ENCODE assay signal across 9 mouse cellular contexts in the genomic region with DNA sequence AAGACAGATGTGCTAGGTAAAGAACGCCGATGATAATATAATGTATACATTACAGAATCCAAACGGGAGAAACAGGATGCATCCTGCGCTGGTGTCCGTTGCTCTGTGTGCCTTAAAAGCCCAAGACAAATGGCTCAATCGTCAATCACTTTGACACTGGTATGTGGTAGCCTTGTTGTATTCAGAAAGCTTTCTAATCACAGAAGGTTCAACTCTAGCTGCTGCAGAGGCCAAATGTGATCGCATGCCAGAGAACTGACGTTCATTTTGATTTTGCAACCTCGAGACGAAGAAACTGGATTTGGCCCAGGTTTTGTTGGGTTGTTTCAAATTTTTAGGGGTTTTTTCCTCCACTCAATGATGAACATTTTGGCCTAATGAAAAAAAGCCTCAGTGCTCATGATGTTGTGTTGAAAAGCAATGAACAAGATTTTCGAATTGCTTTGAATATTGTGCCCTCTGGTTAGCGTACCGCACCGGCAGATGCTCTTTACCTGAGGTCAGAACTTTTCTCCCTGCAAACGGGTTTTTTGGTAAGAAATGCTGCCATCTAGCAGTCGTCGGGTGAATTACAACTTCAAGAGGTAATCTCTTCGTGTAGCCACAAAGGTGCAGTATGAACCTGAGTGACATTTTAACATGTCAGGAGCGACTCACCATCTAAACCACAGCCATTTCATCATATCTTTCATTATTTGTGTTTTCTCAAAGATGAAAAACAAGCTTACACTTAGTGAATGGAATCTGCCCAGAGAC. TPM values are rescaled to one million over a fixed set of nuclear protein-coding genes. Genes with fewer than 3 reads are reported as not detected.
DNase-seq lines count a peak whose midpoint lies in the region; ATAC-seq and TF ChIP-seq lines count a peak whose summit lies in the region.
"Had no signal": no experiment of that assay in that cellular context is flagged by ENCODE, and none has a peak within 500 bp of the region (broad histone marks: within the 10 kb centered on the region; RNA-seq: fewer than 3 reads in every experiment).

No protein-coding gene starts in this region.

- no peaks in the 10 kb centered on the region for H3K27me3 ChIP-seq in G1E (ENCODE audit: insufficient read depth, low read length)
- H3K27me3 ChIP-seq in neural tube, embryonic 14.5 days (ENCODE audit: control insufficient read depth, insufficient read depth, low read length): no peaks in the 10 kb centered on the region
- H3K27me3 ChIP-seq: liver, embryonic 13.5 days had no signal

- no peak for ATAC-seq in G1E (ENCODE audit: extremely low read depth, insufficient number of reproducible peaks, low FRiP score, poor library complexity, severe bottlenecking)
- ATAC-seq in neural tube, embryonic 14.5 days (ENCODE audit: low read depth): peak; percentile 61; the same call in 1 of the 2 replicates

- no peaks in the 10 kb centered on the region for H3K4me1 ChIP-seq in G1E (ENCODE audit: insufficient read depth, low read depth, low read length)
- H3K4me1 ChIP-seq in neural tube, embryonic 14.5 days (ENCODE audit: control insufficient read depth, insufficient read depth, low read length): no peaks in the 10 kb centered on the region
- H3K4me1 ChIP-seq: liver, embryonic 13.5 days had no signal

- H3K4me2 ChIP-seq in neural tube, embryonic 14.5 days (ENCODE audit: low read depth, low read length): no peak overlapping the region
- H3K4me2 ChIP-seq: liver, embryonic 13.5 days had no signal

- no peak overlapping the region for H3K27ac ChIP-seq in neural tube, embryonic 14.5 days (ENCODE audit: low read depth, low read length)
- H3K27ac ChIP-seq: liver, embryonic 13.5 days had no signal

- H3K9me3 ChIP-seq in G1E (replicated peaks): no peaks in the 10 kb centered on the region
- no peaks in the 10 kb centered on the region for H3K9me3 ChIP-seq in neural tube, embryonic 14.5 days (ENCODE audit: control insufficient read depth, low read length)
- H3K9me3 ChIP-seq: liver, embryonic 13.5 days had no signal

- peak; percentile 37 for TF ChIP-seq CTCF in G1E (IDR thresholded peaks at IDR 0.05; ENCODE audit: low read depth, low read length)

- H3K36me3 ChIP-seq in G1E (replicated peaks): no peaks in the 10 kb centered on the region
- H3K36me3 ChIP-seq in neural tube, embryonic 14.5 days (ENCODE audit: control insufficient read depth, insufficient read depth, low read length): no peaks in the 10 kb centered on the region
- H3K36me3 ChIP-seq: liver, embryonic 13.5 days had no signal

- H3K9ac ChIP-seq in neural tube, embryonic 14.5 days (replicated peaks; ENCODE audit: low read depth, low read length): no peak overlapping the region
- H3K9ac ChIP-seq: liver, embryonic 13.5 days had no signal

- peak; percentile 29 to 81 for DNase-seq in heart, adult 18-20 months
- DNase-seq in heart, postnatal 25 days (ENCODE audit: low spot score): no peak
- DNase-seq in G1E (ENCODE audit: low spot score): peak; percentile 8
- DNase-seq in cerebellum, adult 9-11 months: peak; percentile 6
- peak; percentile 52 to 61 for DNase-seq in heart, postnatal 36 days
- DNase-seq in layer of hippocampus, postnatal 14 days (ENCODE audit: low spot score in 2 of 2): peak; percentile 40 to 46
- peak; percentile 49 for DNase-seq in thymus, postnatal 25 days
- DNase-seq: liver, embryonic 13.5 days had no signal

- H3K4me3 ChIP-seq in G1E (ENCODE audit: low read depth, low read length): no peak overlapping the region
- H3K4me3 ChIP-seq in neural tube, embryonic 14.5 days (ENCODE audit: low read depth, low read length): no peak overlapping the region
- H3K4me3 ChIP-seq: liver, embryonic 13.5 days had no signal

- intact Hi-C loops in heart, postnatal 25 days (cut with DNase I): loop anchor here (1.0 kb wide), 1 partner anchor 69 kb away; no protein-coding TSS in a partner anchor
- intact Hi-C loops in heart, postnatal 36 days (cut with DNase I): loop anchor here (1.0 kb wide), 1 partner anchor 69 kb away; no protein-coding TSS in a partner anchor

- WGBS in neural tube, embryonic 14.5 days: 39% methylated on average over 19 of the region's 19 CpGs

RNA-seq across cellular contexts. Expression of gene Cxcl13, which starts 6.6 kb away (rescaled TPM):
- 1 to 10 TPM; 2.3 to 9.9 TPM for total RNA-seq in heart, adult 18-20 months (2021)
- total RNA-seq in heart, postnatal 25 days (2021): 1 to 10 TPM in 1 of 2 experiments, under 1 TPM in 1; 0.29 to 1.6 TPM
- total RNA-seq in G1E (2014; fragmentation: Nextera tagmentation) (not detected in 2 replicates), G1E (2017) (not detected in 2 replicates)
- polyA plus RNA-seq in G1E (2012): not detected in 2 replicates
- total RNA-seq in heart, postnatal 36 days (2021): 1 to 10 TPM; 1.1 to 1.8 TPM
- not detected for total RNA-seq in layer of hippocampus, postnatal 14 days (2021)
- 0.17 and 0.23 TPM in 2 replicates for polyA plus RNA-seq in neural tube, embryonic 14.5 days (2014; fragmentation: Nextera tagmentation; extraction: Ambion mirVana)
